Mouse (Mus musculus): ENCODE measurements around the gene Slc35e3.

Slc35e3 gene

DNA sequence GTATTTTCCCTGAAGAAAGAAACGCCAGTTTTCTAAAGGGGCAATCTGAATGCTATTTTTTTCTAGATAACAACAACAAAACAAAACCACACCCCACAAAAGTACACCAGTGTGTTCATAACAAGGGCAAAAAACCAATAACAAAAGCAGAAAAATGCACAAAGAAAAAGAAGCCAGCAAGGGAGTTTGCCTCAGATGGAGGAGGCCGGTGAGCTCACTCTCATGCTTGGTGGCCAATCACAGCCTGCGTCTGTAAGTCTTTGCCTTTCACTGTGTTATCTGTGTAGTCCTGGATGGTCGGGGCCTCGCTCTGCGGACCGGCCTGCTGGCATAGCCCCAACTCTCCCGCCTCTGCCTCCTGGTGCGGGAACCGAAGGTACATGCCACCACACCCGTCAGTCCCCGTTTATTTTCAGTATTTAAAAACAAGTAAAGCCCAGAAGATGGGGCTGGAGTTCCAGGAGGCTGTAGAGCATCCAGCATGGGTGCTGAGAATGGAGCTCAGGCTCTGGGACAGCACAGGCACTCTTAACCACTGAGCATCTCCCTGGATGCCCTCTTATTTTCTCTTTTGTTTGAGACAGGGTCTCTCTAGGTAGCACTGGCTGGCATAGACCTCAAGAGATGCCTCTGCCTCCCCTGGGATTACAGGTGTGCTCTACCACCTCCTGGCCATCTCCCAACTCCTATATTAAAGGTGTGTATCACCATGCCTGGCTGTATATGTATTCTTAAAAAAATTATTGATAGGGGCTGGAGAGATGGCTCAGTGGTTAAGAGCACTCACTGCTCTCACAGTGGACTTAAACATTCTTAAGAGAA, 30.3 kb upstream of the Slc35e3 start:
- no peak for DNase-seq

DNA sequence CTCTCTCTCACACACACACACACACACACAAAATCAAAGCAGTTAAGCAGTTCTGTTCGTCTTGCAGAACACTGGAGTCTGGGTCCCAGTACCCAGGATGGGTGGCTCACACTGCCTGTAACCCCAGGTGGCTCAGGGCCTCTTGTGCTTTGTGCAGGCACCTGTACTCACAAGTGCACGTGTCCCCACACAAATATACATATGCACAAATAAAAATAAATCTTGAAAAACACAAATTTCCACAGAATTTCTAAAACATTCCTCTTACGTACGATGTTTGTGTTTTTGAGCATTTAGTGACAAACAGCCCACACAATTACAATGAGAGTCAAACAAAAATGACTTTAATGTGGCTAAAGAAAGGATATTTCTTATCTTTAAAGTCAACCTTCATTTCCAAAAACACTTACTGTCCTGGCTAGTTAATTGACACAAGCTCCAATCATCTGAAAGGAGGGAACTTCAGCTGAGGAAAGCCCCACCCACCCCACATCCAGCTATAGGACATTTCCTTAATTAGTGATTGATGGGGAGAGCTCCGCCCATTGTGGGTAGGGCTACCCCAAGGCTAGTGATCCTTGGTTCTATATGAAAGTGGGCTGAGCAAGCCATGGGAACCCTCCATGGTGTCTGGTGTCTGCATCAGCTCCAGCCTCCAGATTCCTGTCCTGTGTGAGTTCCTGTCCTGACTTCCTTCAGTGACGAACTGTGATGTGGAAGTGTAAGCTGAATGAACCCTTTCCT, 29.4 kb upstream of the Slc35e3 start:
- no peak for DNase-seq

DNA sequence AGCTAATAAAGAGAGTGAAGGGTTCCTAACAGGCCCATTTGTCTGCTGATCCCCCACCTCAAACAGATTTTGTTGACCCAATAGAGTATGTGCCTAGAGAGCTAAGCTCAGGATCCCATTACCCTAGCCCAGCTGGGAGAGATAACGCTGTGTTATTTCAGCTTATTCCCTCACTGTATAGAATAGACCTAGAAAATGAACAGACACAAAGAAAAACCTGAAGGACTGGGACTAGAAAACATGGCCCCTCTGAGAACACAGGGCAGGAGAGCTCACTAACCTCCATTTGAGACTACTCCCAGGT, 28.6 kb upstream of the Slc35e3 start:
- no peak for DNase-seq

DNA sequence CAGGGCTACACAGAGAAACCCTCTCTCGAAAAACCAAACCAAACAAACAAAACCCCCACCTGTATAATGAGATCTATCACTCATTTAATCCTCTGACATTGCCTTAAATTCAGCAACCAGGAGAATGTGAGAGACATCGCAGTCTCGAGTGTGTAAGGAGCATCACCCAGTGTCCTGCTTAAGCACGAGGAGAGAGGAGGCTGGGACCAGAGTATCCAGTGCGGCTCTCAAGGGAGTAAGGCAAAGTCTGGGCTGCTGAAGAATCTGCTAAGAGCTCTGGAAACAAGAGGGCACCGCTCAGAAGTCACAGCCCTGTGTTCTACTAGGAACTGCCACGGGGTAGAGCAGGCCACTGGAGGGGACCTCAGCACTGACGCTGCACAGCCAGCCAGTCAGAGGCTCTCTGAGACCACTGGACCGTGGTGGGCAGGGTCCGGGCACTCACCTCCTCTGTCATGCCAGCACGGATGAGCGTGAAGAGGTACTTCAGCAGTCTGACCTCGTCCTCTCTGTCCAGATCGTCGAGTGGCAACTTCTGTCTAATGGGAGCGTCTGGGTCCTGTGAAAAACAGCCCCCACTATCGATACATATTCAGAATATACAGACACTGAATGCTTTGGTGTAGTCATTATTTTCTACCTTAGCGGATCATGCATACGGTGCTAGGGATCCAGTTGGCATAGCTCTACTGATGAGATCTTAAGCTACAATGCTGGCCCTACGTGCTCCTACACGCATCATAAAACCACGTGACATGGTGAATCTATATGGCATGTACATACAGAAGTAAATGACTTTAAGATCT, 28.0 kb upstream of the Slc35e3 start:
- no peak for DNase-seq

DNA sequence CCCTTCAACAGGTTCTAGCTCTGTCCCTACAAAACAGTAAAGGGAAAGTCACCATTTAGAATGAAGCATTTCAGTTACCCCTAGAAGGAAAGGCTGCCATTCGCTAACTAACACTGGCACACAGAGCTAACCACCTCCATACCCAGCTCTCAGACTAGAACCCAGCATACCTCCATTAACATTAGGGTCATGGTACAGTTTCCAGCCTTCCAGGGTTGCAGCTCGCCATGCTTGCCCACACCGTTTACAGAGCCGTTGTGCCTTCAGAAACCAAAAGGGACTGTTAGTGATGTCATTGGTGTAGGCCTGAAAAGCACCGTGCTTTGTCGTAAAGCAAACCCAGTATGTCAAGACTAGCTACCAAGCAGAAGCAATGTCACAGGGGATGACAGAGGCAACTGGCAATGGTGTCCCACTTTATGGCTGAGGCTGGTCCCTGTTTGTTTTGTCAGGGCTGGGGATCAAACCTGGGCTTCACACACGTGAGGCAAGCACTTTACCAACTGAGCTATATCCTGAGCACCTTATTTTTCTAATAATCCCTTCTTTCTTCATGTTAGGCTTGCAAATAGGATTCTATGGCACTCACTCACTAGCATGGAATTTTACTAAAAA, 27.0 kb upstream of the Slc35e3 start:
- DNase-seq, result no peak

DNA sequence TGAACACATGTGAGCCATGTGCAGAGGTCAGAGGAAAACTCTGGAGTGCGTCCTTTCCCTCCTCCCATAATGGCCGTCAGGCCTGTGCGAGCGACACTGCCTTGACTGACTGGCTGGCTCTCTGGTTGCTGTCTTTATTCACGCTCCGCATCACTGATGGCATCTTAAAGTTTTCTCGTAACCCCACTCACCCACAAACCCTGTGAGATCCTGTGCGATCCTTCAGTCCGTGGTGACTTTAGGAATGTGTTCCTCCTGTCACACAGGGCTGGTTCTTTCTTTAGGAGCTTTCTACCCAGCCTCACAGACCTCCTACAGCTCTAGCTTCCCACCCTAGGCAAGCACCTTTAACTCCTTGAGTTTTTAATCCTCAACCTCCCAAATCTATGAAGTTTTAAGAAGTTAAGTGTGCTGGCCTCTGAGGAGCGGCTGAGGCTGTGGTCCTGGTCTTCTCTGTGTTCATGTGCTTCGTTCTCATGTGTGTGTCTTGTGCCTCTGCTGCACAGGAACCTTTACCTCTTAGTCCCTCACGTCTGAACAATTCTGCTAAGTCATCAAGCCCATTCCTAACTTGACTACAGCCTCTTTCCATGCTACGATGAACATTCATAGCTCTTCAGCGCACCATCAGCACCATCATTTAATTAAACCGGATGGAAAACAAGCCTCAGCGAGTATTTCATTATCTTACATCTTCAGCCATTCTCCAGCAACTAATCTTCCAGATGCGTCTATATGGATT, 26.4 kb upstream of the Slc35e3 start:
- DNase-seq, result no peak

DNA sequence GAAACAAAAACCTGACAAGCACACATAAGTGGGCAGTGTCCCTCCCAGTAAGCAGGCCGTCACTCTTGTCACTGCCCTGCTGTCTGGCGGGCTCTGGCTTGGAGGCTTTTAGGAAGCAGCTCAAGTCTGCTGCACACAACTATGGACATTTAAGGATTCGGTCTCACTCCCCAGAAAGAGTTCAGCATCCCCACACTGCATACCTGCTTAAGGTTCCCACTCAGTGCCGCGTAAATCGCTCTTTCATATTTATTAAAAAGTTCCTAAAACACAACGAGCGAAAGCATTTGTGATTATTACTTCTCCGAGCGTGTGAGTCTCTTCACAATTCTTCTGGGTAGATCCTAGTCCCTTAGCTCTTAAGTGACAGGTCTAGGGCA, 25.0 kb upstream of the Slc35e3 start:
- no peak for DNase-seq

DNA sequence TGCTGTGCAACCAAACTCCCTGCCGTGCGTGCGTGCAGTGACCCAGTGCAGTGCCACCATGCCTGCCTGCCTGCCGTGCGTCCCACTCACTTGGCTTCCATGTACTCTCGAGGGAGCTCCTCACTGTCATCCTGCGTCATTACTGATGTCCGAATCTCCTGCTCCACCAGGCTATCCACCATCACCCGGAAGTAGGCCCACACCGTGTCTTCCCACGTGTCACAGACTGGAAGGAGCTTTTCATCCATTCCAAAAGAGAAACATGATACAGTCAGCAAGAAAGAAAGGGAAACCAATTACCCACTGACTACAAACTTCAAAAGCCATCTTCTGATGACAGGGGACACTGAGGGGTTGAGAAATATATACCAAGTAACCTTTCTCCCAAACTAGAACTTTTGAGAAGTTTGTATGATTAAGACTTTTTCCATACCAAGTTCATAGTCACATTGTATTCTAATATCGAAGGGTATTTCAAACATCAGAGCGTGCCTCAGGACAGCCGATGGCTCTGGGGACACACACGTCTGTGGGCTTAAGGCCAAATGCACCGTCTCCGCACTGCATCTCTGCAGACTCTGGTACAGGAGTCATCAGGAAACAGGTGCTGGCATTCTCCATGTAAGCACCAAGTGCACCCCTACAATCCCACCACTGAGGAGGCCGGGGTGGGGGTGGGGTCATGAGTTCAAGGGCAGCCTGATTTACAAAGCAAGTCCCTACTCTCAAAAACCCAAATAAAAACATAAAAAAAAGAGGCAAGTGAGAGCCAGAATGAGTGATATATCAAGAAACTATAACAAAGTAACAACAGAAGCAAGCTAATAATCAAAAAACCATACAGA, 24.3 kb upstream of the Slc35e3 start:
- DNase-seq, result no peak

DNA sequence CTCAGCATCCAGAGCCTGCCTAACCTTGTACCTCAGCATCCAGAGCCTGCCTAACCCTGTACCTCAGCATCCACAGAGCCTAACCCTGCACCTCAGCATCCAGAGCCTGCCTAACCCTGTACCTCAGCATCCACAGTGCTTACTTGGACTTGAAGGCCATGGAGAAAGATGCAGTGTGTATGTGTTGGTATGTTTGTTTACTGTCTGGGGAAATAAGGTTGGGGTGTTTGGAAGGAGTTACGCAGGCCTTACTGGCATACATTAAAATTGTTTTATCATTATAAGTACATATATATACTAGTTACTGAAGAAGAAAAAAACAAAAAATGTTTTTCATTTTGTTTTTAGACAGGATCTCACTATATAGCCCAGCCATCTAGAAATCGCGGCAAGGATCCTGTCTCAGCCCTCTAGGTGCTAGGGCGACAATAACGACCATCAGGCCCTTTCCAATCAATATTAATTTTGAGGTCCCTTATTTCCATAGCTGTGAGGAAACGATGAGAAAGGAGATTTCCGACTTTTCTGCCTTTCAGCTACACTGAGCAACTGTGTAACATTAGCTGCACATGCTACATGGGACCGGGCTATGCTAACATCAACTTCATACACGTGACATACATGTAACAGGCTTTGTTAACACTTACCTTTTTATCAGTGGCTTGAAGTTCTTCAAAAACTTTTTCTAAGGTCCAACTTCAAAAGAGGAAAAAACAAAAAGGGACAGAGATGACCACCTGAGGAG, 23.5 kb upstream of the Slc35e3 start:
- no peak for DNase-seq

DNA sequence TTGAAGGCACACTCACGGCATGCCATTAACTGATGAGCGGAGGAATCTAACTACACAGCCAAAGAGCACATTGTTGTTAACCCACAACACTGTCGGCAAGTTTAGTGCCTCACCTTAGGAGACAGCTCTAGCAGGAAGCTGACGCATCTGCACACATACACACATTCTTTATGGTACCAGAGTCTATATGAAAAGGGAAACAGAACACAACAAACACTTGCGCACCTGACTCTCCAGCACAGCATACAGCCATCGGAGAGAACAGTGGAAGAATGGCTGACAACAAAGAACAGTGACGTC, 21.9 kb upstream of the Slc35e3 start:
- no peak for DNase-seq

DNA sequence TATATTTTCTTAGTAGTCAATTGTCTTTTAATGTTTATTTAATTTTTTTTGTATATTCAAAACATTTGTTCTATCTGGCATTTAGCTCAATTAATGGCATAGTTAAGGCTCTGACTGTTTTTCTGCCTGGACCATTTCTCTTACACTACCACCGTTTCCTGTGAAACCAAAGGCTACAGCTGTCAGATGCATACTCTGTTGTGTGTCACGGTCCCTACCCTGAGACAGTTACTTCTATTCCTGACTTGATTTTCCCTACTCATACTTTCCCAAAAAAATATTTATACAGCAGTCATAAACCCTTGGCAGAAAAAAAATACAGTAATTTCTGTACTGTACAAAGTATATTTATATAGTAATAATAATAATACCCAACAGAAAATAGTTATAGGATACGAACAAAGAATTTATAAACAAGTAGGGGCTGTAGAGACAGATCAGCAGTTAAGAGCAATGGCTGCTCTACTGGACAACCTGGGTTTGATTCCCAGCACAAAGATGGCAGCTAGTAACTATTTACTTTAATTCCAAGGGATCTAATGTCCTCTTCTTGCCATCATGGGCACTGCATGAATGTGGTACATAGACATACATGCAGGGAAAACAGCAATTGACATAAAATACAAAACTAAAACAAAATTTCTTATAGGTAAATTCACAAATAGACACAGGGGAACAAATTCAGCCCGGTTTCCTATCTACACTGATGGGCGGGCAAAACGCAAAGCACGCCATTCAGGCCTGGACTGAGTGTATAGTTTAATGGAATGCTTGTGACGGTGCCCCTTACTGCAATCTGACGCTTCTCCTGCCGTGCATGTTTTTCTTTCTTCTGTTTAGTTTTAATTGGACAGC, 21.3 kb upstream of the Slc35e3 start:
- DNase-seq, result no peak

DNA sequence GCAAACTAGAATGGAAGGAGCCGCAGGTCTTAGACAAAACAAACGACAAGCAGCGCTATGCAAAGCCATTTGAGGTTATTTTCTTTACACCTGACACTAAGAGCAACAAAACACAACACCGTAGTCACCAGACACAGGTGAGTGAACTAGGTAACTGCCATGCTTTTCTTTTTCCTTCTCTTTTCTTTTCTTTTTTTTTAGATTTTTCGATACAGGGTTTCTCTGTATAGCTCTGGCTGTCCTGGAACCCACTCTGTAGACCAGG, 20.7 kb upstream of the Slc35e3 start:
- no peak for DNase-seq

DNA sequence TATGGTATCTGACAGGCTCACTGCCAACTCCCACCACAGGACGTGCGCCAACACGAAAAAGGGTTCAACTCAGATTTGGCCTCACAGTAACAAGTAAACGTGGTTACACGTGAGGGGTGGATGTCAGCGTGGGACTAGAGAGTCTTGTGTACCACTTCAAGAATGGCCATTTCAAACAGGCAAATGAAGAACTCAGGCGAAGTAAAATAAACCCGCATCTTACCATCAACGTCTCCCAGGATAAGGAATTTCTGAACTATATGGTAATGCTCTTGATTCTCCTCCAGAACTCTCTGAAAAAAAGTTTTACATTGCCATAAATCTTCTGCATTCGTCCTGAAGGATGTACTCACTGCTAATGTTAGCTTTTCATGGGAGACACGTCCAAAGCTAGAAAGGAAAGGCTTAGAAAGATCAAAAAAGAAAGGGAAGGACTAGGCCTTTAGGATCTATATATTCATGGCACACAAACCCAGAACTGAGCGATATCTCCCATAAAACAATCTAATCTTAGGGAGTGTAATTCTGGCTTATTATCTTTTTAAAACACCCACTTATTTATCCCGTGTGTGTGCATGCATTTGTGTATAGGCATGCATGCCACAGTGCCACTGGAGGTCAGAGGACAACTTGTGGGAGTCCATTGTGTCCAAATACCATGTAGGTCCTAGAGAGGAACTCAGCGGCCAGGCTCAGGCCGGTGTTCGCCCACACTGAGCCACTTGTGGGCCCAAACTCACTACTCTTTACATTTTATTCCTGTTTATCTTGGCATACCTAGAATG, 20.1 kb upstream of the Slc35e3 start:
- DNase-seq, result no peak

DNA sequence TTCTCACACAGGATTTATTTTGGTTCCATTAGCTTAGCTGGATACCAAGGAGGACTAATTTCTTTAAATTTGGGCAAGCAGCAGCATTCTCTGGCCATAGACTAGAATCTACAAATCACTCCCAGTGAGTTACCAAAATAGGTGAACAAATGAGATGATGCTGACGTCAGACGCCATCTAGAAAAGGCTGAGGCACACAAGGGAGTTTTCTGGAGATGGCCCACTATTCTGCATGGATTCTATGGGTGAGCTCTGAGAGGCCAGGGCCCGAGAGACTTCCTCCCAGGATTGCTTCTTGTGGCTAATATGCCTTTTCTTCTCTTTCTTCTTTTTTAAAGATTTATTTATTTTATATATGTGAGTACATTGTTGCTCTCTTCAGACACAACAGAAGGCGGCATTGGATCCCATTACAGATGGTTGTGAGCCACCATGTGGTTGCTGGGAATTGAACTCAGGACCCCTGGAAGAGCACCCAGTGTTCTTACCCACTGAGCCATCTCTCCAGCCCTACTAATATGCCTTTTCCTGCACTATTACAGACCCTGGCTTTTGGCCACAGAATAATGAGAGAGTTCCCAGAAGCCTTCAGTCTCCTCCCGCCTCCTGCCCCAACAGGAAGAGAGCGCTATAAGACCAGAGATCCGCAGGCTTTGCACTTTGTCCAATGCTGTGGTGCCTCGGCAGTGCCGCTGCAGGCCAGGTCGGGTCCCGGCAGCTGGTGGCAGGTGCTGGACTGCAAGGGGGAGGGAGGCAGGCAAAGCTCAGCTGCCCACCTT, 19.1 kb upstream of the Slc35e3 start:
- no peak for DNase-seq

DNA sequence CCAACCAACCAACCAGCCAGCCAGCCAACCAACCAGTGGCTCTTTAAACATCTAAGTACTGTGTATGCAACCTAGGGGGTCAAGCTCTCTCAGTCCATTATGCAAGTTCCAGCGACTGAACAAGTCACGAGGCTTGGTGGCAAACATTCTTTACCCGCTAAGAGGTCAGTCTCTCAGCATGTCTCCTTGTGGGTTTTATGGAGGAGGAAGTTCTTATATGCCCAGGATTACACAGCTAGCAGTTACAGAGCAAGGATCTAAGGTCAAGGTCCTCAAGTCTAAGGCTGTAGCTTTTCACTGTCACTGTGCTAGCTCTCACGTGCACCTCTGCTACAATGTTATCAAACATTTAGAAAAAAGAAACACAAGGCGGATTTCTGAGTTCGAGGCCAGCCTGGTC, 18.4 kb upstream of the Slc35e3 start:
- DNase-seq, result no peak

DNA sequence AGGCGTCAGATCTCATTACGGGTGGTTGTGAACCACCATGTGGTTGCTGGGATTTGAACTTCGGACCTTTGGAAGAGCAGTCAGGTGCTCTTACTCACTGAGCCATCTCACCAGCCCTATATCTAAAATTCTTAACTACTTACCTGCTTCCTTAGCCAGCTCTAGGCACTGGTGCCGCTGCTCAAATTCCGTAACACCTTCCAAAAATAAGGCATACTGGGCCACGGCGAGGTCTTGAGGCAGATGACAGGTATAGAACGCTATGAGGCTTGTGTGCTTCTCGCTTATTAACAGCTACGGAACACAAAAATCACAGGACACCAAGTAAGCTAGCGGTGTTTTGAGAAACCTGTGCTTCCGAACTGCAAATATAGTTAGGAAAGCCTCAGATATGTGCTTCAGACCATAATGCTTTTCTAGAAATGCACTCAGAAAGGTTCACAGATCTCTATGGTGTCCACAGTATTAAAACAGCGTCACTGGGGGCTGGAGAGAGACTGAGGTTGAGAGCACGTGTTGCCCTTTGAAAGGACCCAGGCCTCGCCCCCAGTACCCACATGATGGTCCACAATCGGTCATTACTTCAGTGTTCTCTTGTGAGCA, 17.5 kb upstream of the Slc35e3 start:
- no peak for DNase-seq

DNA sequence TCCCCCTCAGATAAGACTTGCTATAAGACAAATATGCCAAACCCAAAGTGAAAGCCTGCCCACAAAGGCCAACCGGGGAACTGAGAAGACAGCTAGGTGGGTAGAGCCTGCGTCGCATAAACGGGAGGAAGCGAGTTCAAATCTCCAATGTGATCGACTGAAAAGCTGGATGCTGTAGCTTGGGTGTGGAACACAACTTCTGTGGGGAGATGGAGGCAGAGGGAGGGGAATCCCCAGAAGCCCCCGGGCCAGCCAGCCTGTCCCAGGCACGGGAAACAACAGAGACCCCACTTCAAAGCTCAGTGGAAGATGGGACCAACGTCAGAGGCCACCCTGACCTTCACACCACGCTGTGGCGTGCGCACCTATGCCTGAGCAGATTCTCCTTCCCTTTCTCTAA, 16.8 kb upstream of the Slc35e3 start:
- no peak for DNase-seq

DNA sequence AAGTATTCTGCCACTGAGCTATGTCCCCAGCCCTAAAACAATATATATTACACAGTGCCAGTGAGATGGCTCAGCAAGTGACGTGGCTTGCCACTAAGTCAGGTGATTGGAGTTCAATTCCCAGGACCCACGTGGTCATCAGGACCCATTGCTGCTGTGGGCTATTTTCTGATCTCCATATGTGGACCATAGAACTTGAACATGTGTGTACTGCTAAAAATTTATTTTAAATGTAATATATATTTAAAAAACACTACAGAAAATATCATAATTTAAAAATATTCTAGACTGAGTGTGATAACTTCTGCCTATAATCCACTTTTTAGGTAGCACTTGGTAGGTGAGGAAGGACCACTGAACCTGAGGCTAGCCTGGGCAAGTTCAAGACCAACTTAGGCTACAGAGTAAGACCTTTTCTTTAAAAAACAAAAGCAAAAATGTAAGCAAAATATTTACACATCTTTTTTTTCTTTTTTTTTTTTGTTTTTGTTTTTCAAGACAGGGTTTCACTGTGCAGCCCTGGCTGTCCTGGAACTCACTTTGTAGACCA, 16.2 kb upstream of the Slc35e3 start:
- DNase-seq, result no peak

All from cerebellum, adult 9-10 months (tissue).